10 mouse cellular contexts compared by ENCODE assay signal in genomic region chr2:167130050-167130770, GRCm38 (mm10). TPM values are rescaled to one million over a fixed set of nuclear protein-coding genes. Genes with fewer than 3 reads are reported as not detected.
DNase-seq lines count a peak whose midpoint lies in the region; ATAC-seq and TF ChIP-seq lines count a peak whose summit lies in the region.
"Had no signal": no experiment of that assay in that cellular context is flagged by ENCODE, and none has a peak within 500 bp of the region (broad histone marks: within the 10 kb centered on the region; RNA-seq: fewer than 3 reads in every experiment).

No protein-coding gene starts in this region.

- no peaks in the 10 kb centered on the region for H3K36me3 ChIP-seq in hindbrain, embryonic 15.5 days
- H3K36me3 ChIP-seq: liver, embryonic 13.5 days had no signal

- no peak for TF ChIP-seq CTCF in gastrocnemius, adult 2 months (IDR thresholded peaks at IDR 0.05)

- WGBS in hindbrain, embryonic 15.5 days, result 31% methylated on average over 9 of the region's 9 CpGs

- H3K27me3 ChIP-seq in hindbrain, embryonic 15.5 days, result no peaks in the 10 kb centered on the region

- peak overlapping the region; percentile 29; the same call in 1 of the 2 replicates for H3K4me2 ChIP-seq in hindbrain, embryonic 15.5 days

- ATAC-seq in hindbrain, embryonic 15.5 days (ENCODE audit: low FRiP score, low read depth), result 0 out of 2 replicates have a peak, but pooled peaks have one; percentile 11

- H3K4me3 ChIP-seq in gastrocnemius, adult 2 months, result peak overlapping the region; percentile 4; the same call in 1 of the 2 replicates
- no peak overlapping the region for H3K4me3 ChIP-seq in hindbrain, embryonic 15.5 days

- no peaks in the 10 kb centered on the region for H3K9me3 ChIP-seq in hindbrain, embryonic 15.5 days
- H3K9me3 ChIP-seq: liver, embryonic 13.5 days had no signal

- peaks cover 28% of the 10 kb centered on the region for H3K4me1 ChIP-seq in hindbrain, embryonic 15.5 days (replicated peaks)

- DNase-seq in gastrocnemius, adult 2 months, result no peak
- DNase-seq in gastrocnemius, postnatal 14 days, result no peak
- peak; percentile 43 for DNase-seq in MN1 (ENCODE audit: low spot score)
- peak; percentile 19 for DNase-seq in mesoderm, embryonic 11.5 days (ENCODE audit: low read depth, low spot score)
- DNase-seq in frontal cortex, postnatal 10 days (ENCODE audit: low spot score in 2 of 2), result no peak
- no peak for DNase-seq in thymus, postnatal 10 days (ENCODE audit: low spot score in 2 of 2)
- no peak for DNase-seq in natural killer cell, adult 2 months (ENCODE audit: low spot score in 2 of 2)
- DNase-seq: liver, embryonic 13.5 days had no signal

- intact Hi-C loops in gastrocnemius, adult 2 months (cut with DNase I), result no loop called here
- intact Hi-C loops in gastrocnemius, postnatal 14 days (cut with DNase I; ENCODE audit: low total_unique reads), result no loop called here

- peak overlapping the region; percentile 79 for H3K27ac ChIP-seq in gastrocnemius, adult 2 months
- H3K27ac ChIP-seq in hindbrain, embryonic 15.5 days (replicated peaks), result peak overlapping the region; percentile 52

- no peak overlapping the region for H3K9ac ChIP-seq in hindbrain, embryonic 15.5 days
- H3K9ac ChIP-seq: liver, embryonic 13.5 days had no signal

RNA-seq across cellular contexts. Expression of gene Kcnb1, which starts 59.7 kb away (rescaled TPM):
- 10 to 100 TPM; 16.1 to 20.7 TPM for total RNA-seq in gastrocnemius, adult 2 months (2021)
- 10 to 100 TPM; 21.2 to 23.8 TPM for total RNA-seq in gastrocnemius, postnatal 14 days (2021)
- 3.4 and 3.8 TPM in 2 replicates for polyA plus RNA-seq in hindbrain, embryonic 15.5 days (2015; fragmentation: Nextera tagmentation; extraction: Ambion mirVana)
- polyA plus RNA-seq: C2C12 had no signal

Comparison
In these comparisons a context has a peak if more than half of its experiments do, and no peak if none do; other contexts are left out.
1. DNase-seq: peak in MN1 (single experiment) and mesoderm, embryonic 11.5 days (single experiment); none in gastrocnemius, adult 2 months (single experiment), gastrocnemius, postnatal 14 days (single experiment), frontal cortex, postnatal 10 days (0 of 2), thymus, postnatal 10 days (0 of 2) and natural killer cell, adult 2 months (0 of 2).